In the genomic region with DNA sequence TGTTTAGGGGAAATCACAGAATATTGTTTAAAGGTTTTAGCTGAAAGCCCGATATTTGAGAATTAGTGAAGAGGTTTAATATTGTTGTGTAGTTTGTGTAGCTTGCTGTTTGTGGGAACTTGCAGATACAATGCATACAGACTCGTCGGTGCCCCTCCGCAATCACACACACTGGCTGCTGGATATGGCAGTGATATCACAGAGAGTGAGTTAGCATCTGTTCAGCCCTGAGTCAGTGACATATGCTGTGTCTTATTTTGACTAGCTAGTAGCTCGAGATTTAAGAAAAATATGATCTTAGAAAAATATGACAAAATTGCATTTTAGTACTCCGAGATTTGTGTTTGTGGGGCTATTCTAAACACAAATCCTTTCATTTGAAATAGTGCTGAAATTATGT, we compare ENCODE assay signal across 15 mouse cellular contexts. TPM values are rescaled to one million over a fixed set of nuclear protein-coding genes. Genes with fewer than 3 reads are reported as not detected.
"Had no signal": no experiment of that assay in that cellular context is flagged by ENCODE, and none has a peak within 500 bp of the region (broad histone marks: within the 10 kb centered on the region; RNA-seq: fewer than 3 reads in every experiment).

No protein-coding gene starts in this region.

- H3K9ac ChIP-seq: kidney, embryonic 15.5 days; limb, embryonic 15.5 days; liver, embryonic 12.5 days; lung, embryonic 14.5 days; neural tube, embryonic 15.5 days had no signal

- H3K4me2 ChIP-seq: kidney, embryonic 15.5 days; limb, embryonic 15.5 days; liver, embryonic 12.5 days; lung, embryonic 14.5 days; neural tube, embryonic 15.5 days had no signal

- ATAC-seq: liver, embryonic 12.5 days had no signal

- H3K4me3 ChIP-seq: kidney, embryonic 15.5 days; limb, embryonic 15.5 days; liver, embryonic 12.5 days; midbrain, embryonic 10.5 days; myocyte; neural tube, embryonic 15.5 days had no signal

- H3K27ac ChIP-seq: kidney, embryonic 15.5 days; limb, embryonic 15.5 days; liver, embryonic 12.5 days; midbrain, embryonic 10.5 days; neural tube, embryonic 15.5 days had no signal

- H3K9me3 ChIP-seq: kidney, embryonic 15.5 days; limb, embryonic 15.5 days; liver, embryonic 12.5 days; neural tube, embryonic 15.5 days had no signal

- H3K4me1 ChIP-seq: kidney, embryonic 15.5 days; limb, embryonic 15.5 days; liver, embryonic 12.5 days; neural tube, embryonic 15.5 days had no signal

- DNase-seq: kidney, adult 2 months; kidney, postnatal 14 days; layer of hippocampus, postnatal 36 days; lung, embryonic 14.5 days; lung, postnatal 10 days; lung, postnatal 4 days; midbrain, embryonic 14.5 days; thymus, postnatal 4 days had no signal

- H3K36me3 ChIP-seq: kidney, embryonic 15.5 days; limb, embryonic 15.5 days; liver, embryonic 12.5 days; midbrain, embryonic 10.5 days; neural tube, embryonic 15.5 days had no signal

- H3K27me3 ChIP-seq: kidney, embryonic 15.5 days; limb, embryonic 15.5 days; liver, embryonic 12.5 days; neural tube, embryonic 15.5 days had no signal

RNA-seq across cellular contexts. Expression of a gene that starts 49.9 kb away (rescaled TPM):
- total RNA-seq: megakaryocyte, adult 5-6 weeks had no signal
- polyA plus RNA-seq: myocyte had no signal
